Mouse (Mus musculus): ENCODE data around the gene Iqck. TPM values are rescaled to one million over a fixed set of nuclear protein-coding genes. Genes with fewer than 3 reads are reported as not detected.

Gene Iqck
- total RNA-seq, 2 experiments from 2014 or later, result 0.20 to 0.45 TPM

DNA sequence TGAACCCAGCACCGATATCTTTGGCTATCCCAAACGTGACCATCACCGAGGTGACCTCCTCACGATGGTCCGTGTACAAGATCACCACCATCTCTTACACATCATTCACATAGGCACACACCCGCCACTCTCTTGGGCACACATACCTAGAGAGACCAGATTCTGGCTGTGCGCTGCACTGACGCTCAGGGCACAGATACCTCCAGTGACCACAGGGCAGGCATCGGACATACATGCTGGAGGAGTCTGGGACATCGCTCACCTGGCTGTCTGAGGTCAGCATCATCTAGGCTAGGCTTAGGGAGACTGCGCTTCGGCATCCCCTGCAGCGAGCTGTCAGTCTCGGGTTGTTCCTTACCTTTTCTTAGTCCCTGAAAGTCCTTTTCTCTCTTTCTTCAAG lies 140.1 kb downstream of the Iqck start:
- intact Hi-C loops (cut with DNase I; ENCODE audit: low total_unique reads), result loop anchor here (2.0 to 10.0 kb wide), 2 partner anchors 141 to 233 kb away; partner anchors contain the start of genes Iqck and Knop1
- DNase-seq, result no peak

DNA sequence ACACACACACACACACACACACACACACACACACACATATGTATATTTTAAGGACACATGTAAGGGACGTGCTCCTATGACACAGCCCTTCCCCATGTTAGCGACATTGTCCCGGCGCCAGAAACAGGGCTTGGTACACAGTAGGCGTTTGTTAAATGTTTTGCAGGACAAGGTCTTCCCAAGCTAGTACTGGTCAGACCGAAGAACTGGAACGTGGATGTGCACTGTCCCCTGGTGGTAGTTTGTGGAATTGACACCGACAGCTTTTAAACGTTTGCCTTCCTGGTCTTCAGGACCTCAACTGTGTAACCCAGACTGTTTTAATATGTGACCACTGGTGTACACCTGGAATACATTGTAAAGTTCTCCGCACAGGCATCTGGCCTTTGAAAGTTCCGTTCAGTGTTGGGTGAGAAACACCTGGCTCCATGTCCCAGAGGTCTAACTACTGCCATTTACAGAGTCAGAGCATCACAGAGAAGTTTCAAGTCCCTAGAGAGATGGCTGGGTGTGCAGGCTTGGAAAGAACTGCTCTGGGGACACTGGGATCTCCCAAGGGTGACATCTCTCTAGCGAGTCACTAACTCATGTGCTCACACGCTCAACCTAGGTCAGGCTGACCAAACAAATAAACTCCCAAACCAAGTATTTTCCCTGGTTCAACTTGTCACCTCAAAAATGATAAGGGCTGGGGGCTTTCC lies 140.7 kb downstream of the Iqck start:
- intact Hi-C loops (cut with DNase I; ENCODE audit: low total_unique reads), result loop anchor here (2.0 to 10.0 kb wide), 2 partner anchors 141 to 233 kb away; partner anchors contain the start of genes Iqck and Knop1
- DNase-seq, result peak; percentile 66

DNA sequence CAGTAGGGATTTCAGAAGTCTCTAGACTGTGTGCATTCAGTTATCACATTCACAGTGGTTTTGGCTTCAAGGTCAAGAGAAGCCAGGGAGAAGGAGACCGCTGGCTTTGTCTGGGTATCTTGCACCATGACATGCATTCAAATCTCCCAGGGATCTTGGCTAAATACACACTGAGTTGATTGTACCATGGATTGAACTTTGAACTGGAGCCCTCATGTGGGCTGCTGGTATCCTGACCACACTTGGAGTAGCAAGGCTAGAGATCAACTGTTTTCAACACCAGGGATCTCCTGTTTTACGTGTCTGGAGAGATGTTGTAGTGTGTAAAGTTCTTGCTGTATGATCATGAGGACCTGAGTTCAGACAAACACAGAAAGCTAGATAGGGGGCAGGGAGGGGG lies 144.3 kb downstream of the Iqck start:
- intact Hi-C loops (cut with DNase I; ENCODE audit: low total_unique reads), result loop anchor here (10.0 kb wide), 1 partner anchor 145 kb away; the partner anchor contains the start of genes Iqck and Knop1
- no peak for DNase-seq

DNA sequence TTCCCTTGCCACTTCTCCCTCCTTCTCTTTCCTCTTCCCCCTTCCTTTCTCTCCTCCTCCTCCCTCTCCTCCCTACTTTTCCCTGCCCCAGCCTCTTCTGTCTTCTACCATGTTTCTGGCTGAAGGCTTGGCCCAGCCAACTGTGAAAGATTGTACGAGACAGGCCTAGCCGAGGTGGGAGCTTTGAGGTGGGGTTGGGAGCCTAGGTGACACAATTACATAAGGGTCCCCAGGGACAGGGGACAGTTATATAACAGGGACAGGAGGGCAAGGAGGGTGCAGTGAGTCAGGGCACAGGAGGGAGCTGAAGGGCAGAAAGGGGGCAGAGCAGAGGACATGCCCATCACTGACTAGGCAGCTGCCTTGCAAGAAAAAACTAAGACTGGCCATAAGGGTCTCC lies 146.4 kb downstream of the Iqck start:
- intact Hi-C loops (cut with DNase I; ENCODE audit: low total_unique reads), result no loop called here
- DNase-seq, result no peak

DNA sequence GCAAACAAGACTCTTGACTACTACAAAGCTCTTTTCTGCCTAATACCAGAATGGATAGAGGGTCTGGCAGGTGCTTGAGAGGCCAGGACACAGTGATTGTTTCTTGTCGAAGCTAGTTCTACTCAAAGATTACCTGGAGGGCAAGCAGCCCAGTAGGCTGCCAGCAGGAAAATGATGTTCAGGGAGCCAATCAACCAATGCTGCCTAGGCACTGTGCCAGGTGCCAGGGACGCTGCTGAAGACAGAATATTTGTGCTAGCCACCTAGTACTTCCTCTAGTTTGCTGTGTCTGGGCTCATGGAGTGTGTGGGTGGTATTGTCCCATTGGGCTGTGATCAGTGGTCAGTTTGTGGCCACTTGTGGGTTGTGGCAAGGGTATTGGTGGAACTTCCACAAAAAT lies 146.9 kb downstream of the Iqck start:
- intact Hi-C loops (cut with DNase I; ENCODE audit: low total_unique reads), result no loop called here

DNA sequence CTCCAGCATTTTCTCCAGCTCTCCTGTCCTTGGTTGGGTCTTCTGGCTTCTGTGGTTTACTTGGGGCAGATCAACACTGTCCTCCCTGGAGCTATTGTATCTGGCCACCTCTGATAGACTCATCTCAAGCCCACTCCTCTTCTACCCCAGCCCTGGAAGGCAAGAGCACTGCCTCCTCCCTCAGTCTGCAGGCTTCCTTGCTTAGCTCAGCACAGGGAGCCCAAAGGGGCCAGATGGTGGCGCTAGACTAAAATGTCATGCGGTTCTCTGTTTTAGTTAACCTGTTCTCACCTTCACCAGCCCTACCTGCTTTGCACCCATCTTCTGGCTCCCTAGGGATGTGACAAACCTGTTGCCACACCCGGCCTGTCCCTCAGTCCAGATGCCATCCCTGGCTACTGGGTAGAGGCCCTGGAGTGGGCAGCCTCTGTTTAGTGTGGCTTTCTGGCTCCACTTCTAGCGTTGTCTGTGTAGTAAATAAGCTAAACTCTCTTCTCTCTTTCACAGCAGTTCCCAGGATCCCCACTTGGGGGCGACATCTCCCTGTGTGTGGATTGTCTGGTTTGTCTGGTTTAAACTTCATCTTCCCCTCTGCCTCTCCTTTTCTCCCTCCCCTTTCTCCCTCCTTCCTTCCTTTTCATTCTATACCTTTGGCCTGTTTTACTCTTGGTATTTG lies 155.4 kb downstream of the Iqck start:
- intact Hi-C loops (cut with DNase I; ENCODE audit: low total_unique reads), result loop anchor here (10.0 kb wide), 1 partner anchor 504 kb away; the partner anchor contains the start of gene Acsm5
- peak; percentile 36 for DNase-seq

More for the DNA sequence above, 146.9 kb downstream of the Iqck start:
- no peak for DNase-seq

DNA sequence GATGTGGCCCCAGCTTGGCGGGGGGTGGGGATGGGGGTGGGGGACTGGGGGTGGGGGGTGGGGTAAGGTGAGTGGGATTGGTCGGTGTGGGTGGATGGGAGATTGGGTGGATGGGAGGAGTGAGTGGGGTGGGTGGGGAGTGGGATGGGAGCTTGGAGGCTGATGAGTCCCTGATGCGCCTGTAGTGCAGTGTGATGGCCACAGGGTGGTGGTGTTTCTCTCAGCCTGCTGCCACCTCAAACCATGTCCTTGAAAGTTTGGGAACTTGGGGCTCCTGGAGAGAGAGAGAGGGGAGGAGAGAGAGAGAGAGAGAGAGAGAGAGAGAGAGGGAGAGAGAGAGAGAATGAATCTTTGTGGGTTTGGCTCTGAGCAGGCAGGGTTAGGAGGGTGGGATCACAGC lies 160.2 kb downstream of the Iqck start:
- intact Hi-C loops (cut with DNase I; ENCODE audit: low total_unique reads), result loop anchor here (10.0 kb wide), 1 partner anchor 499 kb away; the partner anchor contains the start of gene Acsm5
- DNase-seq, result no peak

DNA sequence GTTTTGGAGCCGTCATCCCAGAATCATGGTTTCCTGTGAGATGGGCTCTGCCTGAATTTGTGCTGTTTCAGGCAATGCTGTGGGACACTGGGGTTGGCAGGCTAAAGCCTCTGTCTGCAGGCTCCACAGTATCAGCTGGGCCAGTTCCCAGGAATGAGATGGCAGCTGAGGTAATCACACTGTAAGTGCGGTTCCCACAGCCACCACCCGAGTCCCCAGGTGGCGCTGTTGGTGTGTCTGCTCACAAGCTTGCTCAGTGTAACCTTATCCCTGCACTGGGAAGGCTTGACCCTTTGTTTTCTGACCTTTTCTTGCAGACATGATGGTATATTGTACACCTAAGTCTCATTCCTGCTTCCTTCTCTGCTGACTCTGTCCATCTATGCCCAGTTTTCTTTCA lies 164.0 kb downstream of the Iqck start:
- intact Hi-C loops (cut with DNase I; ENCODE audit: low total_unique reads), result loop anchor here (10.0 kb wide), 1 partner anchor 495 kb away; the partner anchor contains the start of gene Acsm5
- peak; percentile 42 for DNase-seq

Other genes with a start within 250 kb of the Iqck start
- 10 to 100 TPM; 30.6 to 31.1 TPM for gene Gde1, start 150.0 kb upstream of the Iqck start, total RNA-seq (2021)
- 1 to 10 TPM; 2.6 to 3.1 TPM for gene Ccp110, start 143.2 kb upstream of the Iqck start, total RNA-seq (2021)
- 10 to 100 TPM; 21.2 to 24.2 TPM for gene Vps35l, start 115.5 kb upstream of the Iqck start, total RNA-seq (2021)
- 10 to 100 TPM; 25.2 to 27.6 TPM for gene Knop1, start 502 bp downstream of the Iqck start, total RNA-seq (2021)
- gene Gprc5b, start 139.5 kb downstream of the Iqck start, total RNA-seq (2021), result 10 to 100 TPM; 22.5 to 23.2 TPM